Mouse (Mus musculus): ENCODE results near the gene Prss36.
A peak's percentile ranks its signal among the peaks of the same experiment; 100 is the strongest.

Prss36 gene

GRCm38 (mm10) chr7:127935028-127935722, 11.3 kb downstream of the Prss36 start:
- peak; percentile 97 for DNase-seq (ENCODE audit: low read depth, low spot score)

- no peak for DNase-seq (ENCODE audit: low read depth, low spot score)
Observed at GRCm38 (mm10) chr7:127934075-127934474, 12.4 kb downstream of the Prss36 start.

GRCm38 (mm10) chr7:127932273-127933031, 14.1 kb downstream of the Prss36 start:
- peak; percentile 80 for DNase-seq (ENCODE audit: low read depth, low spot score)

GRCm38 (mm10) chr7:127931351-127932135, 15.0 kb downstream of the Prss36 start:
- DNase-seq (ENCODE audit: low read depth, low spot score): peak; percentile 53

- DNase-seq (ENCODE audit: low read depth, low spot score): no peak
Observed at GRCm38 (mm10) chr7:127930636-127931035, 15.9 kb downstream of the Prss36 start.

- DNase-seq (ENCODE audit: low read depth, low spot score): no peak
Observed at GRCm38 (mm10) chr7:127929923-127930322, 16.6 kb downstream of the Prss36 start, which contains the start of gene Prss8. Gene Prss8 (minus strand): TSS chr7:127930104.

GRCm38 (mm10) chr7:127928596-127928995, 17.9 kb downstream of the Prss36 start:
- DNase-seq (ENCODE audit: low read depth, low spot score): no peak

- no peak for DNase-seq (ENCODE audit: low read depth, low spot score)
Observed at GRCm38 (mm10) chr7:127927726-127928125, 18.8 kb downstream of the Prss36 start.

GRCm38 (mm10) chr7:127926846-127927245, 19.7 kb downstream of the Prss36 start:
- no peak for DNase-seq (ENCODE audit: low read depth, low spot score)

GRCm38 (mm10) chr7:127926066-127926465, 20.5 kb downstream of the Prss36 start:
- DNase-seq (ENCODE audit: low read depth, low spot score): no peak

GRCm38 (mm10) chr7:127925252-127925651, 21.3 kb downstream of the Prss36 start:
- no peak for DNase-seq (ENCODE audit: low read depth, low spot score)

- no peak for DNase-seq (ENCODE audit: low read depth, low spot score)
Observed at GRCm38 (mm10) chr7:127923714-127924113, 22.8 kb downstream of the Prss36 start.

- no peak for DNase-seq (ENCODE audit: low read depth, low spot score)
Observed at GRCm38 (mm10) chr7:127922451-127923275, 23.9 kb downstream of the Prss36 start.

- DNase-seq (ENCODE audit: low read depth, low spot score): peak; percentile 73
Observed at GRCm38 (mm10) chr7:127921516-127921915, 25.0 kb downstream of the Prss36 start.

- peak; percentile 62 for DNase-seq (ENCODE audit: low read depth, low spot score)
Observed at GRCm38 (mm10) chr7:127919290-127919689, 27.2 kb downstream of the Prss36 start.

GRCm38 (mm10) chr7:127918203-127918602, 28.3 kb downstream of the Prss36 start:
- DNase-seq (ENCODE audit: low read depth, low spot score): peak; percentile 89

- DNase-seq (ENCODE audit: low read depth, low spot score): no peak
Observed at GRCm38 (mm10) chr7:127915293-127915692, 31.2 kb downstream of the Prss36 start.

- DNase-seq (ENCODE audit: low read depth, low spot score): no peak
Observed at GRCm38 (mm10) chr7:127912938-127913337, 33.6 kb downstream of the Prss36 start.

- DNase-seq (ENCODE audit: low read depth, low spot score): peak; percentile 95
Observed at GRCm38 (mm10) chr7:127912190-127912871, 34.2 kb downstream of the Prss36 start, which contains the start of gene Kat8. Gene Kat8 (plus strand): TSS chr7:127912516.

GRCm38 (mm10) chr7:127908656-127909055, 37.9 kb downstream of the Prss36 start:
- DNase-seq (ENCODE audit: low read depth, low spot score): no peak

- no peak for DNase-seq (ENCODE audit: low read depth, low spot score)
Observed at GRCm38 (mm10) chr7:127907939-127908338, 38.6 kb downstream of the Prss36 start.

All from ES-CJ7 (cell line).